Mouse (Mus musculus) c-Kit-positive CD71-positive TER-119-negative erythroid progenitor cells, embryonic 14.5 days (primary cell): Measurements from ENCODE around the gene Tmem132b.

Experiments used
- DNase-seq: peaks from one replicate; pipeline ENCODE4 v3.0.0-alpha.2; 2013; ENCODE audit warnings: low read depth

Gene Tmem132b

GRCm38 (mm10) chr5:125578661-125579060 is 47.1 kb downstream of the Tmem132b start:
- no peak for DNase-seq

GRCm38 (mm10) chr5:125579153-125579552 is 47.6 kb downstream of the Tmem132b start:
- no peak for DNase-seq

GRCm38 (mm10) chr5:125583298-125583697 is 51.7 kb downstream of the Tmem132b start:
- no peak for DNase-seq

- DNase-seq, result no peak
Observed at GRCm38 (mm10) chr5:125583836-125584235, 52.3 kb downstream of the Tmem132b start.

GRCm38 (mm10) chr5:125585211-125585610 is 53.6 kb downstream of the Tmem132b start:
- DNase-seq, result no peak

GRCm38 (mm10) chr5:125588203-125588602 is 56.6 kb downstream of the Tmem132b start:
- no peak for DNase-seq

GRCm38 (mm10) chr5:125588876-125589667 is 57.5 kb downstream of the Tmem132b start:
- no peak for DNase-seq

- no peak for DNase-seq
Observed at GRCm38 (mm10) chr5:125598056-125598455, 66.5 kb downstream of the Tmem132b start.

- DNase-seq, result no peak
Observed at GRCm38 (mm10) chr5:125607146-125607545, 75.6 kb downstream of the Tmem132b start.

GRCm38 (mm10) chr5:125609968-125610367 is 78.4 kb downstream of the Tmem132b start:
- no peak for DNase-seq

- no peak for DNase-seq
Observed at GRCm38 (mm10) chr5:125612460-125612859, 80.9 kb downstream of the Tmem132b start.

GRCm38 (mm10) chr5:125613136-125613535 is 81.6 kb downstream of the Tmem132b start:
- DNase-seq, result no peak

GRCm38 (mm10) chr5:125614348-125614747 is 82.8 kb downstream of the Tmem132b start:
- DNase-seq, result no peak

- DNase-seq, result no peak
Observed at GRCm38 (mm10) chr5:125617050-125617449, 85.5 kb downstream of the Tmem132b start.

GRCm38 (mm10) chr5:125627816-125628348 is 96.3 kb downstream of the Tmem132b start:
- DNase-seq, result no peak

GRCm38 (mm10) chr5:125634666-125635065 is 103.1 kb downstream of the Tmem132b start:
- DNase-seq, result no peak

GRCm38 (mm10) chr5:125640966-125641365 is 109.4 kb downstream of the Tmem132b start:
- no peak for DNase-seq

GRCm38 (mm10) chr5:125641531-125642147 is 110.1 kb downstream of the Tmem132b start:
- DNase-seq, result no peak

GRCm38 (mm10) chr5:125648236-125648635 is 116.7 kb downstream of the Tmem132b start:
- no peak for DNase-seq

GRCm38 (mm10) chr5:125649982-125650381 is 118.4 kb downstream of the Tmem132b start:
- DNase-seq, result no peak

GRCm38 (mm10) chr5:125658101-125658500 is 126.5 kb downstream of the Tmem132b start:
- no peak for DNase-seq

- no peak for DNase-seq
Observed at GRCm38 (mm10) chr5:125658959-125659749, 127.6 kb downstream of the Tmem132b start.
